Mouse (Mus musculus) midbrain, embryonic 16.5 days (tissue): ENCODE measurements at regions not wholly inside any gene's neighbourhood (a gene's known extent, or its start where the extent isn't known, plus 50 kb on each side); places are given as distances from the start of the nearest gene placed in this dataset.

Experiments
- ATAC-seq: fragments of 200-750 bp; cut with Nextera tagmentation; 2 replicates; pipeline ENCODE4 v1.8.0; 2017; ENCODE audit warnings: moderate TSS enrichment
- H3K27ac ChIP-seq: fragments of 300-500 bp; sonication (generic); 2 replicates; pipeline ENCODE4 v1.5.1; 2014; ENCODE audit warnings: mild to moderate bottlenecking, low read length, mixed read lengths
- H3K27me3 ChIP-seq: fragments of 300-500 bp; sonication (generic); 2 replicates; pipeline ENCODE4 v1.6.1; 2014; ENCODE audit warnings: low read depth, low read length, mixed read lengths; ENCODE audit not compliant: control insufficient read depth, insufficient read depth
- H3K36me3 ChIP-seq: fragments of 300-500 bp; sonication (generic); 2 replicates; pipeline ENCODE4 v1.6.1; 2014; ENCODE audit warnings: mild to moderate bottlenecking, low read length, moderate library complexity, mixed read lengths; ENCODE audit not compliant: control insufficient read depth, insufficient read depth
- H3K4me1 ChIP-seq: fragments of 300-500 bp; sonication (generic); 2 replicates; pipeline ENCODE4 v1.6.1; 2014; ENCODE audit warnings: mild to moderate bottlenecking, low read length, mixed read lengths; ENCODE audit not compliant: control insufficient read depth, insufficient read depth
- H3K4me2 ChIP-seq: fragments of 300-500 bp; sonication (generic); 2 replicates; pipeline ENCODE4 v1.6.1; 2014; ENCODE audit warnings: mild to moderate bottlenecking, low read length, mixed read lengths
- H3K4me3 ChIP-seq: fragments of 300-500 bp; sonication (generic); 2 replicates; pipeline ENCODE4 v1.5.1; 2014; ENCODE audit warnings: low read depth, mild to moderate bottlenecking, low read length, moderate library complexity, mixed read lengths
- H3K9ac ChIP-seq: fragments of 300-500 bp; sonication (generic); 2 replicates; pipeline ENCODE4 v1.6.1; 2014; ENCODE audit warnings: low read depth, low read length, mixed read lengths
- H3K9me3 ChIP-seq: fragments of 300-500 bp; sonication (generic); replicated peaks from 2 replicates; pipeline ENCODE4 v1.6.1; 2014; ENCODE audit warnings: mild to moderate bottlenecking, low read length, mixed read lengths; ENCODE audit not compliant: control insufficient read depth, poor library complexity, severe bottlenecking
- WGBS: fragments of 180-500 bp; shearing (Covaris S2); extraction: QIAGEN DNeasy Blood & Tissue Kit; methylation state at CpG from one replicate; pipeline ENCODE4 v1.1.7; 2014; 5-methylcytosine and 5-hydroxymethylcytosine counted together

DNA sequence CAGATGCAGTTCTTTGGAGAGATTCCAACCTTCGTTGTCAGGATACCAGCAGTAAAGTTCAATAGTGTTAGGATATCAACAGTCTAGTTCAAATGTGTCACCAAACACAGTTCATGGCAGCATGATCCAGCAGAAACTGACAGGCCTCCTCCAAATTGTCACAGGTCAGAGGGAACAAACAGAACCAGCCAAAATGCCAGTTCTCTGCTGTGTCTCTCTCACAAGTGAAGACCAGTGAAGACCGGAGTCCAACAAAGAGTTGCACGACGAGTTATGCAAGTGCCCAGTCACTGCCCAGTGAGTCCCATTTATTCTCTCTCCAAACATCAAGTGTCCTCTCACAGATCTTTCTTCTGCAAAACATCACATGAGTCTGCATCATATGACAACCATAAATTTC is 293.4 kb upstream of the Sstr1 start:
- Histone ChIP-seq H3K4me2 (no peak overlapping the region), H3K9ac (no peak overlapping the region), H3K4me3 (no peak overlapping the region), H3K27me3 (no peaks in the 10 kb centered on the region), H3K36me3 (no peaks in the 10 kb centered on the region), H3K4me1 (no peaks in the 10 kb centered on the region), H3K27ac (no peak overlapping the region), H3K9me3 (no peaks in the 10 kb centered on the region)
- no peak for ATAC-seq
- 94% methylated on average over 4 of the region's 4 CpGs for WGBS

DNA sequence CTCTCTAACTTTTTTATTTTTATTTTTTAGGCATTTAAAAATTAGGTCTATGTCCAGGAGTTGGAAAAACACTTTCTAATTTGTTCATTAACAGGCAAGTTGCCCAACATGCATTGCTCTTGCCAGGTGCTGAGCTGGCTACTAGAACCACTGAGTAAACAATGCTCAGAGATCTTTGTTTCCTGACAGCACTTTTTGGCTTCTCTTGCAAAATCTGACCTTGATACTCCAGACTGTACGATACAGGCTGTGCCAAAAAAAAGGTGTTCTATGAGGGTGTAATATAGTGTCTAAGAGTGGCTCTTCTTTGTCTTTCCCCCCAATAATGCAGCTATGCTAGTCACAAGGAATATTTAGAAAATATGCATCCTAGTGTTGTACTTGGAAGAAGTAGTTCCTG is 289.5 kb upstream of the Sstr1 start:
- Histone ChIP-seq H3K4me3 (no peak overlapping the region), H3K36me3 (no peaks in the 10 kb centered on the region), H3K9ac (no peak overlapping the region), H3K9me3 (no peaks in the 10 kb centered on the region), H3K27me3 (no peaks in the 10 kb centered on the region), H3K27ac (no peak overlapping the region), H3K4me1 (no peaks in the 10 kb centered on the region), H3K4me2 (no peak overlapping the region)
- ATAC-seq, result no peak
- WGBS, result 75% methylated on average over 1 of the region's 1 CpGs

DNA sequence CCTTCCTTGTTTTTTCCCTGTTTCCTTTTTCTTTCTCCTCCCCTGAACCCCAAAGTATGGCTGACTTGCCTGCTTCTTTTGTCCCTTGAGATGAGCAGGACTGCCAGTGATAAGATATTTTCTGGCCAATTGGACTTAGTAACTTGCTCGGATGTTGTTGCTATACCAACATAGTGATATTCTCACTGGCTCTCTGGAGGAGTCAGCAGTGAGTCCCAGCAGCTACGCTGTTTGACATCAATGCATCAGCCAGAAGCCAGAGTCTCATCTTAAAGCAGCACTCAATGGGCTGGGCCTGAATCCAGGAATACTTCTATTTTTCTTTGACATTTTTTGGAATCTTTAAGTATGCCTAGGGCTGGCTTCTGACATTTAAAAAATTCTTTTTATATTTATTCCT is 287.1 kb upstream of the Sstr1 start:
- H3K27ac ChIP-seq, result no peak overlapping the region
- no peaks in the 10 kb centered on the region for H3K27me3 ChIP-seq
- H3K9me3 ChIP-seq, result no peaks in the 10 kb centered on the region; the same call in 1 of the 2 replicates
- no peak overlapping the region for H3K4me2 ChIP-seq
- H3K4me1 ChIP-seq, result no peaks in the 10 kb centered on the region
- no peak overlapping the region for H3K4me3 ChIP-seq
- ATAC-seq, result no peak
- WGBS, result 58% methylated on average over 2 of the region's 2 CpGs
- no peaks in the 10 kb centered on the region for H3K36me3 ChIP-seq
- H3K9ac ChIP-seq, result no peak overlapping the region

DNA sequence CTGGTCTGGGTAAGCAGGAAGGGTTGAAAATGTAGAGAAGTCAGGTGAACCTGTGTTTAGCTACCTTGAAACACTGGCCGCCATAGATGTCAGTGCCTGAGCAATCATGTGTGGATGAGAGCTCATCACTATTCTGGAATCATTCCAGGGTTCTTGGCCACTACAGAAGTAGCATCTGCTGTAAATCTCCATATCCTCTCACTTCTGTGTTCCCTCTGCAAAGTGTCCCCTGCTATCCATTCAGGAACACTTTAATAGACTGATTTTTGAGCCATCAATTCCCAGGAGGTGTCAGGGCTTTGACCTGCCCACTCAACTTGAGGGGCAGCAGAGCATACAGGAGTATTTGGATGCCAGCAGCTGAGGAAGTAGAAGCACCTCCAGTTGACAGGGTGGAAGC is 284.7 kb upstream of the Sstr1 start:
- Histone ChIP-seq H3K27me3 (no peaks in the 10 kb centered on the region), H3K4me3 (no peak overlapping the region), H3K27ac (no peak overlapping the region), H3K4me2 (no peak overlapping the region), H3K9ac (no peak overlapping the region), H3K36me3 (no peaks in the 10 kb centered on the region), H3K4me1 (no peaks in the 10 kb centered on the region), H3K9me3 (no peaks in the 10 kb centered on the region; the same call in 1 of the 2 replicates)
- 75% methylated on average over 1 of the region's 1 CpGs for WGBS
- ATAC-seq, result no peak

DNA sequence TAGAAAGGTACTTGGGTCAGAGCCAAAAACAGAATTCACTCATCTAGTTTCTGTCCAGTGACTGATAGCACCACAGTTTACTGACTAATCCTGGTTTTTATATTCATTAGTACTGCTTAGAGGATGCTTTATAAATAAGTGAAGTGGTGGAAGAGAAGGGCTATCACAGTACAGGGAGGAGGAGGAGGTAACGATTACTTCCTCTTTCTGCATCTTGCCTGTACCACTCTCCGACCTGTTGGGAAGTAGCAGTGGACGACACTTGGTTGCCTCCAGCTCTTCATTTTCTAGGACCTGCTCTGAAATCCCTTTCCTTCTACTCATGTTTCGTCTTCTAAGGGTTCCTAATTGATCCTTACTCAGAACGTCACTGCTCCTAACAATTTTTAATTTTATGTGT is 283.5 kb upstream of the Sstr1 start:
- 92% methylated on average over 5 of the region's 5 CpGs for whole genome bisulfite sequencing
- Histone ChIP-seq H3K9me3 (no peaks in the 10 kb centered on the region; the same call in 1 of the 2 replicates), H3K4me1 (no peaks in the 10 kb centered on the region), H3K27me3 (no peaks in the 10 kb centered on the region), H3K4me3 (no peak overlapping the region), H3K4me2 (no peak overlapping the region), H3K36me3 (no peaks in the 10 kb centered on the region), H3K9ac (no peak overlapping the region), H3K27ac (no peak overlapping the region)
- no peak for ATAC-seq

DNA sequence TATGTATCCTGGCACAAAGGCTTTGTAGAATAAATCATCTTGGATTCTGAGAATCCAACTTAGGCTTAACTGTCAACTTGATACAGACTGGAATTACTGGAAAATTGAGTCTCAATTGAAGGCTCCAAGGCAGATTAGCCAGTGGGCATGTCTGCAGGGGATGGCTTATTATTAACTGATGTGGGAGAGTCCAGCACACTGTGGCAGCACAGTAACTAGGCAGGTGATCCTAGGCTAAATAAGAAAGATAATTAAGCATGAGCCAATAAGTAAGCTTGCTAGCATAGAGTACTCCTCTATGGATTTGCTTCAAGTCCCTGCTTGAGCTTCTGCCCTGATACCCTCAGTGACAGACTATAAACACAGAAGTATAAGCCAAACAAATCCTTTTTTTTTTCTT is 279.7 kb upstream of the Sstr1 start:
- Histone ChIP-seq H3K4me1 (no peaks in the 10 kb centered on the region), H3K36me3 (no peaks in the 10 kb centered on the region), H3K9ac (no peak overlapping the region), H3K27me3 (no peaks in the 10 kb centered on the region), H3K27ac (no peak overlapping the region), H3K9me3 (no peaks in the 10 kb centered on the region; the same call in 1 of the 2 replicates), H3K4me2 (no peak overlapping the region), H3K4me3 (no peak overlapping the region)
- no peak for ATAC-seq

DNA sequence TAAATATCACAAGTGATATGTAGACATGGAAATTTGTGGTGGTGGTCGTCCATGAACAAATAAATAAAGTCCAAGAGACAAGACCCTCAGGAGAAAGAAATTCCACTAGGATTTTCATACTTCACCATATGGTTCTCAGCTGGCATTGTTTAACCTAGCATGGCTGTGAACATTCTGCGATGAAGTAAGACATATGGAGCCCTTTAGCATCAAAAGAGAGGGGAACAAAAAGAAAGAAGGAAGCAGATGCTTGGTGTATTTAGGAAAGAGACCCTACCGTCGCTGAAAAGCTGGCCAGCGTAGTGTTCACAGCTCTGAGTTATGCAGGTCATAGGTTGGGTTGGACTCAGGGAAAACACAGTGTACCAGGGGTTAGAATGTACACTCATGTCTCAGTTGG is 261.7 kb upstream of the Sstr1 start:
- no peak for ATAC-seq
- Histone ChIP-seq H3K36me3 (no peaks in the 10 kb centered on the region), H3K27me3 (no peaks in the 10 kb centered on the region), H3K9ac (no peak overlapping the region), H3K4me3 (no peak overlapping the region), H3K27ac (no peak overlapping the region), H3K9me3 (no peaks in the 10 kb centered on the region), H3K4me2 (no peak overlapping the region), H3K4me1 (no peaks in the 10 kb centered on the region)
- WGBS, result 53% methylated on average over 5 of the region's 5 CpGs

DNA sequence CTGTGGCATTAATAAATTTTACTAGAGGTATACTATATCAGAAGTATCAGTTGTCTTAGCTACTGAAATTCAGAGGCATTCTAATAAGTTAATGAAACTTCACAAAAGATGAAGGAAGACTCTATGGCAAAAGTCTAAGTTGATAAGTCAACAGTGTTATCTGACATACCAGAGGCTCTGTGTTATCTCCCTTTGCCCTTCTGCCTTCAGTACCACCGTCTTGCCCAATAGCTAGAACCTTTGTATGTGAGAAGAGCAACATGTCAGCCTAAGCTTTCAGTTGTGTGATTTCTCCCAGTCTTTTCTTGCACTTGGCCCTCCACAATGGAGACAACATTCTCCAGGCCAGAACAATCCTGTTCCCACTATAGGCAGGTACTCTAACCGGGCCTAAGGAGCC is 253.0 kb upstream of the Sstr1 start:
- H3K27me3 ChIP-seq, result no peaks in the 10 kb centered on the region
- 94% methylated on average over 2 of the region's 2 CpGs for WGBS
- H3K9me3 ChIP-seq, result no peaks in the 10 kb centered on the region; the same call in 1 of the 2 replicates
- no peak overlapping the region for H3K4me3 ChIP-seq
- no peak for ATAC-seq
- H3K9ac ChIP-seq, result no peak overlapping the region
- H3K36me3 ChIP-seq, result no peaks in the 10 kb centered on the region
- H3K27ac ChIP-seq, result no peak overlapping the region
- H3K4me1 ChIP-seq, result no peaks in the 10 kb centered on the region
- H3K4me2 ChIP-seq, result no peak overlapping the region

DNA sequence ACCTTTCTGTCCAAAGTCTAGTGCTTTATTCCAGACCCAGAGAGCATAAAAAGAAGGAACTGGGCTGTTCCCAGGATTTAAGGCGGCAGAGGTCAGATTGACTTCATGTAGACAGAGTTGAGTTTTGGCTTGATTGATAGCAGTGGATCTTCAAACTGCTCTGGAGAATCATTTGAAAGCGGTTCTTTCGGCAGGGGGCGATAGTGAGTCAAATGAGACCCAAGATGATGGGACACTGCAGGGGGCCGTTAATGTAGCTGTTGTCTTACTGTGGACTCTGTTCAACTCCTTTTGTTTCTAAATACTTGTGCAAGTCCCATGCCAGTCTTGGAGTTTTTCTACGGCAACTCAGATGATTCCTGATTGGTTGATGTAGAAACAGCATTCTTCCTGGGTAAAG is 251.4 kb upstream of the Sstr1 start:
- WGBS, result 87% methylated on average over 6 of the region's 6 CpGs
- H3K27me3 ChIP-seq, result no peaks in the 10 kb centered on the region
- ATAC-seq, result no peak

DNA sequence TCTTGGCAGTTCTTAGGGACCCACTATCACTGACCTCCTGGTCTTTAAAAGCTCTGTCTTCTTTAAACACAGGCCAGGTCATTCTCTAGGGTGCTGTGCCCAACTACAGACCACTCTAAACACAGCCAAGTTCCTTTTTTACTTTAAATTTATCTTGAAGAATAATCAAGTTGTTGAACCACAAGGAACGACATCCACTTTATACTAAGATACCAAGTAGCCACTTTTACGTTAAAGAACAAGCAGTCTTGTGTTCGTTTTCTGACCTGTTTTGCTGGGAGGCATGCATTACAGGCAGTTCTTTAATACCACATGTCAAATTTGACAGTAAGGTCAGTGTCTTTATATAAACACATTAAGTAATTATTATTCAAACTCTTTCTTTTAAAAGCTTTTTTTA is 242.4 kb upstream of the Sstr1 start:
- H3K27ac ChIP-seq, result no peak overlapping the region
- WGBS, result 77% methylated on average over 3 of the region's 3 CpGs
- no peak overlapping the region for H3K9ac ChIP-seq
- H3K4me2 ChIP-seq, result no peak overlapping the region
- no peak for ATAC-seq
- H3K4me3 ChIP-seq, result no peak overlapping the region
- no peaks in the 10 kb centered on the region for H3K9me3 ChIP-seq
- no peaks in the 10 kb centered on the region for H3K36me3 ChIP-seq
- no peaks in the 10 kb centered on the region for H3K4me1 ChIP-seq
- H3K27me3 ChIP-seq, result no peaks in the 10 kb centered on the region

More for the DNA sequence above, 251.4 kb upstream of the Sstr1 start:
- Histone ChIP-seq H3K9ac (no peak overlapping the region), H3K4me2 (no peak overlapping the region), H3K4me3 (no peak overlapping the region), H3K36me3 (no peaks in the 10 kb centered on the region), H3K27ac (no peak overlapping the region), H3K4me1 (no peaks in the 10 kb centered on the region), H3K9me3 (no peaks in the 10 kb centered on the region; the same call in 1 of the 2 replicates)
